Mouse (Mus musculus) MEL (cell line): ENCODE measurements at regions not wholly inside any gene's neighbourhood (a gene's known extent, or its start where the extent isn't known, plus 50 kb on each side); places are given as distances from the start of the nearest gene placed in this dataset.

ENCODE experiments used
- CHD2 ChIP-seq: IDR thresholded peaks from 2 replicates; pipeline ENCODE4 v1.6.1; 2011; ENCODE audit warnings: low read length, improper control_type of control experiment
- CTCF ChIP-seq, 3 experiments: IDR thresholded peaks in 2 of 3; conservative IDR thresholded peaks in 1 of 3; 2 replicates each; pipeline ENCODE4 v1.5.1; 2011 to 2012; ENCODE audit warnings: low read length in 3 of 3, low read depth in 2 of 3, mild to moderate bottlenecking in 2 of 3, improper control_type of control experiment in 1 of 3, inconsistent platforms in 1 of 3, mixed read lengths in 1 of 3, moderate library complexity in 1 of 3; ENCODE audit not compliant: control insufficient read depth in 1 of 3, insufficient read depth in 1 of 3, poor library complexity in 1 of 3, severe bottlenecking in 1 of 3
- EP300 ChIP-seq, 2 experiments: IDR thresholded peaks; 2 replicates each; pipeline ENCODE4 v1.6.1; 2011; ENCODE audit warnings: improper control_type of control experiment in 2 of 2, low read length in 2 of 2, low read depth in 1 of 2, mild to moderate bottlenecking in 1 of 2
- ETS1 ChIP-seq: IDR thresholded peaks from 2 replicates; pipeline ENCODE4 v1.6.1; 2012; ENCODE audit warnings: low read depth, mild to moderate bottlenecking, inconsistent platforms, low read length, improper control_type of control experiment, moderate library complexity
- MXI1 ChIP-seq: IDR thresholded peaks from 2 replicates; pipeline ENCODE4 v1.6.1; 2011; ENCODE audit warnings: mild to moderate bottlenecking, low read depth, low read length, improper control_type of control experiment
- POLR2A ChIP-seq, 2 experiments: IDR thresholded peaks; 2 replicates each; pipeline ENCODE4 v1.6.1; 2011 to 2012; ENCODE audit warnings: low read length in 2 of 2, mild to moderate bottlenecking in 2 of 2, control low read depth in 1 of 2, improper control_type of control experiment in 1 of 2, low read depth in 1 of 2, moderate library complexity in 1 of 2; ENCODE audit not compliant: control insufficient read depth in 1 of 2, insufficient read depth in 1 of 2, poor library complexity in 1 of 2
- RAD21 ChIP-seq: IDR thresholded peaks from 2 replicates; pipeline ENCODE4 v1.6.1; 2011; ENCODE audit warnings: mild to moderate bottlenecking, low read depth, low read length, improper control_type of control experiment
- RCOR1 ChIP-seq: IDR thresholded peaks from 2 replicates; pipeline ENCODE4 v1.6.1; 2012; ENCODE audit warnings: low read depth, mild to moderate bottlenecking, inconsistent platforms, low read length, improper control_type of control experiment

- no peak for TF ChIP-seq CTCF (IDR thresholded peaks at IDR 0.05 in 2 of 3, conservative IDR thresholded peaks at IDR 0.05 in 1 of 3; ENCODE audit: control insufficient read depth in 1 of 3, insufficient read depth in 1 of 3, low read depth in 2 of 3, low read length in 3 of 3, poor library complexity in 1 of 3, severe bottlenecking in 1 of 3)
- no peak for TF ChIP-seq RCOR1
- no peak for TF ChIP-seq POLR2A (IDR thresholded peaks at IDR 0.05; ENCODE audit: control insufficient read depth in 1 of 2, insufficient read depth in 1 of 2, low read depth in 1 of 2, low read length in 2 of 2, poor library complexity in 1 of 2)
- TF ChIP-seq CHD2, result no peak
- no peak for TF ChIP-seq RAD21
- TF ChIP-seq MXI1, result no peak
- no peak for TF ChIP-seq ETS1
- TF ChIP-seq EP300 (IDR thresholded peaks at IDR 0.05; ENCODE audit: low read depth in 1 of 2, low read length in 2 of 2), result no peak
Measured at GRCm38 (mm10) chr17:49262394-49262793, 165.8 kb upstream of the Mocs1 start.
